Mouse (Mus musculus): ENCODE data around the gene Gm5767. TPM values are rescaled to one million over a fixed set of nuclear protein-coding genes. Genes with fewer than 3 reads are reported as not detected.

The Gm5767 gene
- polyA plus RNA-seq, 1 experiment from 2014 or later = not detected

GRCm38 (mm10) chr16:8671551-8672349 lies 8.8 kb upstream of the Gm5767 start, which contains the start of gene Carhsp1:
Gene Carhsp1 (minus strand): TSS chr16:8672155.
- peak within 1 kb of the TSS; percentile 92 for H3K27ac ChIP-seq
- H3K9ac ChIP-seq = peak within 1 kb of the TSS; percentile 68; the same call in 1 of the 2 replicates
- peak within 1 kb of the TSS; percentile 78 for H3K4me3 ChIP-seq (replicated peaks)
- H3K9me3 ChIP-seq = no peaks in the 10 kb centered on the region
- H3K4me2 ChIP-seq = peak within 1 kb of the TSS; percentile 81
- peaks cover 41% of the 10 kb centered on the region for H3K4me1 ChIP-seq
- H3K36me3 ChIP-seq = no peaks in the 10 kb centered on the region
- no peaks in the 10 kb centered on the region for H3K27me3 ChIP-seq (replicated peaks)
- ATAC-seq (ENCODE audit: insufficient read depth, low FRiP score, low read depth) = peak; percentile 90
- WGBS = under 1% methylated on average over 67 of the region's 67 CpGs

GRCm38 (mm10) chr16:8672350-8672687 lies 8.3 kb upstream of the Gm5767 start:
- H3K4me2 ChIP-seq = peak overlapping the region; percentile 81
- WGBS = under 1% methylated on average over 18 of the region's 18 CpGs
- no peaks in the 10 kb centered on the region for H3K36me3 ChIP-seq
- H3K27me3 ChIP-seq (replicated peaks) = no peaks in the 10 kb centered on the region
- H3K9me3 ChIP-seq = no peaks in the 10 kb centered on the region
- no peak overlapping the region; the same call in 1 of the 2 replicates for H3K9ac ChIP-seq
- peaks cover 37% of the 10 kb centered on the region for H3K4me1 ChIP-seq
- no peak for ATAC-seq (ENCODE audit: insufficient read depth, low FRiP score, low read depth)
- H3K27ac ChIP-seq = peak overlapping the region; percentile 92
- peak overlapping the region; percentile 78 for H3K4me3 ChIP-seq (replicated peaks)

- Histone ChIP-seq H3K36me3 (no peaks in the 10 kb centered on the region), H3K4me3 (replicated peaks) (no peak overlapping the region), H3K4me1 (peaks cover 33% of the 10 kb centered on the region), H3K27ac (no peak overlapping the region), H3K4me2 (peak overlapping the region; percentile 81), H3K27me3 (replicated peaks) (no peaks in the 10 kb centered on the region), H3K9me3 (no peaks in the 10 kb centered on the region), H3K9ac (no peak overlapping the region)
- ATAC-seq (ENCODE audit: insufficient read depth, low FRiP score, low read depth) = no peak
Observed at GRCm38 (mm10) chr16:8672811-8673210, 7.8 kb upstream of the Gm5767 start.

GRCm38 (mm10) chr16:8673343-8673742 lies 7.2 kb upstream of the Gm5767 start:
- ATAC-seq (ENCODE audit: insufficient read depth, low FRiP score, low read depth) = no peak
- 56% methylated on average over 6 of the region's 6 CpGs for WGBS
- Histone ChIP-seq H3K9me3 (no peaks in the 10 kb centered on the region), H3K9ac (no peak overlapping the region), H3K4me3 (replicated peaks) (no peak overlapping the region), H3K4me1 (peaks cover 28% of the 10 kb centered on the region), H3K27ac (no peak overlapping the region), H3K36me3 (no peaks in the 10 kb centered on the region), H3K4me2 (no peak overlapping the region), H3K27me3 (replicated peaks) (no peaks in the 10 kb centered on the region)

GRCm38 (mm10) chr16:8674165-8674564 lies 6.4 kb upstream of the Gm5767 start:
- no peaks in the 10 kb centered on the region for H3K27me3 ChIP-seq (replicated peaks)
- H3K4me1 ChIP-seq = peaks cover 20% of the 10 kb centered on the region
- no peak overlapping the region for H3K4me3 ChIP-seq (replicated peaks)
- no peaks in the 10 kb centered on the region for H3K9me3 ChIP-seq
- H3K27ac ChIP-seq = no peak overlapping the region
- ATAC-seq (ENCODE audit: insufficient read depth, low FRiP score, low read depth) = no peak
- no peaks in the 10 kb centered on the region for H3K36me3 ChIP-seq
- peak overlapping the region; percentile 8; the same call in 1 of the 2 replicates for H3K4me2 ChIP-seq
- WGBS = 4% methylated on average over 8 of the region's 8 CpGs
- no peak overlapping the region for H3K9ac ChIP-seq

- Histone ChIP-seq H3K27ac (no peak overlapping the region), H3K4me3 (replicated peaks) (no peak overlapping the region), H3K27me3 (replicated peaks) (no peaks in the 10 kb centered on the region), H3K4me1 (peaks cover 6% of the 10 kb centered on the region), H3K9me3 (no peaks in the 10 kb centered on the region), H3K9ac (no peak overlapping the region), H3K4me2 (no peak overlapping the region), H3K36me3 (no peaks in the 10 kb centered on the region)
- 79% methylated on average over 8 of the region's 8 CpGs for WGBS
- no peak for ATAC-seq (ENCODE audit: insufficient read depth, low FRiP score, low read depth)
Observed at GRCm38 (mm10) chr16:8675559-8675958, 5.0 kb upstream of the Gm5767 start.

GRCm38 (mm10) chr16:8676228-8676627 lies 4.3 kb upstream of the Gm5767 start:
- no peak overlapping the region for H3K27ac ChIP-seq
- 70% methylated on average over 2 of the region's 2 CpGs for WGBS
- no peak overlapping the region for H3K4me2 ChIP-seq
- no peaks in the 10 kb centered on the region for H3K4me1 ChIP-seq
- H3K9me3 ChIP-seq = no peaks in the 10 kb centered on the region
- H3K4me3 ChIP-seq (replicated peaks) = no peak overlapping the region
- peak; percentile 9; the same call in 1 of the 2 replicates for ATAC-seq (ENCODE audit: insufficient read depth, low FRiP score, low read depth)
- H3K9ac ChIP-seq = no peak overlapping the region
- no peaks in the 10 kb centered on the region for H3K27me3 ChIP-seq (replicated peaks)
- H3K36me3 ChIP-seq = no peaks in the 10 kb centered on the region

GRCm38 (mm10) chr16:8676800-8677199 lies 3.8 kb upstream of the Gm5767 start:
- Histone ChIP-seq H3K9ac (no peak overlapping the region), H3K4me2 (no peak overlapping the region), H3K4me3 (replicated peaks) (no peak overlapping the region), H3K4me1 (no peaks in the 10 kb centered on the region), H3K27me3 (replicated peaks) (no peaks in the 10 kb centered on the region), H3K9me3 (no peaks in the 10 kb centered on the region), H3K27ac (no peak overlapping the region), H3K36me3 (no peaks in the 10 kb centered on the region)
- ATAC-seq (ENCODE audit: insufficient read depth, low FRiP score, low read depth) = no peak
- WGBS = 57% methylated on average over 4 of the region's 4 CpGs

GRCm38 (mm10) chr16:8678035-8678434 lies 2.5 kb upstream of the Gm5767 start:
- no peaks in the 10 kb centered on the region for H3K9me3 ChIP-seq
- H3K36me3 ChIP-seq = no peaks in the 10 kb centered on the region
- WGBS = 51% methylated on average over 5 of the region's 5 CpGs

GRCm38 (mm10) chr16:8678676-8679075 lies 1.9 kb upstream of the Gm5767 start:
- H3K27me3 ChIP-seq (replicated peaks) = no peaks in the 10 kb centered on the region
- H3K9me3 ChIP-seq = no peaks in the 10 kb centered on the region
- no peak overlapping the region for H3K4me3 ChIP-seq (replicated peaks)
- H3K27ac ChIP-seq = no peak overlapping the region
- no peaks in the 10 kb centered on the region for H3K36me3 ChIP-seq
- H3K4me1 ChIP-seq = no peaks in the 10 kb centered on the region
- H3K9ac ChIP-seq = no peak overlapping the region
- 73% methylated on average over 4 of the region's 4 CpGs for WGBS
- ATAC-seq (ENCODE audit: insufficient read depth, low FRiP score, low read depth) = no peak
- no peak overlapping the region for H3K4me2 ChIP-seq

More at GRCm38 (mm10) chr16:8678035-8678434, 2.5 kb upstream of the Gm5767 start:
- no peaks in the 10 kb centered on the region for H3K4me1 ChIP-seq
- no peak overlapping the region for H3K4me3 ChIP-seq (replicated peaks)
- H3K9ac ChIP-seq = no peak overlapping the region
- no peaks in the 10 kb centered on the region for H3K27me3 ChIP-seq (replicated peaks)
- H3K27ac ChIP-seq = no peak overlapping the region
- no peak overlapping the region for H3K4me2 ChIP-seq
- ATAC-seq (ENCODE audit: insufficient read depth, low FRiP score, low read depth) = peak; percentile 42; the same call in 1 of the 2 replicates

GRCm38 (mm10) chr16:8679780-8680179 lies 790 bp upstream of the Gm5767 start:
- Histone ChIP-seq H3K4me2 (no peak overlapping the region), H3K27me3 (replicated peaks) (no peaks in the 10 kb centered on the region), H3K4me1 (no peaks in the 10 kb centered on the region), H3K27ac (no peak overlapping the region), H3K36me3 (no peaks in the 10 kb centered on the region), H3K9me3 (no peaks in the 10 kb centered on the region), H3K9ac (no peak overlapping the region), H3K4me3 (replicated peaks) (no peak overlapping the region)
- no peak for ATAC-seq (ENCODE audit: insufficient read depth, low FRiP score, low read depth)
- WGBS = 70% methylated on average over 3 of the region's 3 CpGs

- Histone ChIP-seq H3K4me1 (peaks cover 10% of the 10 kb centered on the region; the same call in 1 of the 2 replicates), H3K36me3 (peaks cover 8% of the 10 kb centered on the region), H3K4me2 (no peak overlapping the region), H3K4me3 (replicated peaks) (no peak overlapping the region), H3K9ac (no peak overlapping the region), H3K9me3 (no peaks in the 10 kb centered on the region), H3K27me3 (replicated peaks) (no peaks in the 10 kb centered on the region), H3K27ac (no peak overlapping the region)
- WGBS = 52% methylated on average over 4 of the region's 4 CpGs
- ATAC-seq (ENCODE audit: insufficient read depth, low FRiP score, low read depth) = no peak
Observed at GRCm38 (mm10) chr16:8685087-8685486, 4.5 kb downstream of the Gm5767 start.

Data from stomach, embryonic 15.5 days (tissue).